Mouse (Mus musculus) mouse trophoblast stem cell (cell line): ENCODE results near the gene Faap20.

Source experiments
- in situ Hi-C, 2 experiments: fragments of 300-500 bp; cut with MseI, MboI; formaldehyde crosslinking; loops; 2 replicates in 1 of 2; 3 replicates in 1 of 2; pipeline ENCODE4 v1.15.1; 2025

Faap20 gene

GRCm38 (mm10) chr4:155221106-155221505, 28.5 kb upstream of the Faap20 start:
- in situ Hi-C loops: no loop called here

- in situ Hi-C loops: no loop called here
These were observed 27.7 kb upstream of the Faap20 start for GRCm38 (mm10) chr4:155221599-155222551.

GRCm38 (mm10) chr4:155222552-155222840, 27.1 kb upstream of the Faap20 start, which contains the start of gene Ski:
Gene Ski (minus strand): TSS chr4:155222592.
- in situ Hi-C loops: no loop called here

GRCm38 (mm10) chr4:155222841-155223593, 26.6 kb upstream of the Faap20 start:
- in situ Hi-C loops: no loop called here

- in situ Hi-C loops: no loop called here
These were observed 25.7 kb upstream of the Faap20 start for GRCm38 (mm10) chr4:155223594-155224528.

GRCm38 (mm10) chr4:155225918-155226317, 23.7 kb upstream of the Faap20 start:
- in situ Hi-C loops: no loop called here

GRCm38 (mm10) chr4:155227986-155228385, 21.6 kb upstream of the Faap20 start:
- in situ Hi-C loops: no loop called here

- in situ Hi-C loops: no loop called here
These were observed 21.1 kb upstream of the Faap20 start for GRCm38 (mm10) chr4:155228461-155228860.

GRCm38 (mm10) chr4:155233878-155234277, 15.7 kb upstream of the Faap20 start:
- in situ Hi-C loops: no loop called here

- in situ Hi-C loops: no loop called here
These were observed 15.0 kb upstream of the Faap20 start for GRCm38 (mm10) chr4:155234371-155235310.

GRCm38 (mm10) chr4:155235311-155236119, 14.1 kb upstream of the Faap20 start:
- in situ Hi-C loops: no loop called here

- in situ Hi-C loops: no loop called here
These were observed 12.7 kb upstream of the Faap20 start for GRCm38 (mm10) chr4:155236737-155237385.

- in situ Hi-C loops: no loop called here
These were observed 11.3 kb upstream of the Faap20 start for GRCm38 (mm10) chr4:155238276-155238675.

- in situ Hi-C loops: no loop called here
These were observed 10.1 kb upstream of the Faap20 start for GRCm38 (mm10) chr4:155239494-155239893.

GRCm38 (mm10) chr4:155241789-155242188, 7.8 kb upstream of the Faap20 start:
- in situ Hi-C loops: no loop called here

- in situ Hi-C loops: no loop called here
These were observed 7.3 kb upstream of the Faap20 start for GRCm38 (mm10) chr4:155242292-155242691.

- in situ Hi-C loops: no loop called here
These were observed 6.4 kb upstream of the Faap20 start for GRCm38 (mm10) chr4:155243233-155243632.

- in situ Hi-C loops: loop anchor here (5.0 kb wide), 2 partner anchors 149 to 154 kb away; no protein-coding TSS in a partner anchor
These were observed 3.7 kb upstream of the Faap20 start for GRCm38 (mm10) chr4:155245770-155246492.
